Mouse (Mus musculus) brain, adult 2 months (tissue): ENCODE data around the gene Rgs3.

Experiments used
- DNase-seq: peaks from one replicate; pipeline ENCODE4 v3.0.0; 2011; ENCODE audit warnings: low read depth, low spot score

Gene Rgs3

GRCm38 (mm10) chr4:62720861-62721260, 161.2 kb downstream of the Rgs3 start:
- DNase-seq, result no peak

GRCm38 (mm10) chr4:62722021-62722426, 162.4 kb downstream of the Rgs3 start:
- no peak for DNase-seq

DNA sequence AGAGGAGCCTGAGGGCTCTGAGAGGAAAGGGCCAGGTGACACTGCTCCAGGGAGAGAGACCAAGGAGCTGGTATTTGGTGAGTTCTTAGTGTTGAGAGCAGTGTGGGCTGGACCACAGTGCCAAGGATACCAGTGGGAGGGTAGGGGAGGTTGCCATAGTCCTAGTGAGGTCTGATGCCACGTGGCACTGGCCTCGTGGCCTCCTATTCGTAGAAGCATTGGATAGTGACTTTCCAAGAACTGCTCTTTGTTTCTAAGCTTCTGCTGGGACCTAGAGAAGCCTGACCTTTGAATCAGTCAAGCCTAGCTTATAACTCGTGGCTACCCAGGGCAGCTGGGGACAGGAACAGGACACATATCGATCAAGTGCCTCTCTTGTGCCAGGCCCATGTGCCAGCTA, 164.1 kb downstream of the Rgs3 start:
- no peak for DNase-seq

GRCm38 (mm10) chr4:62726282-62726937, 166.8 kb downstream of the Rgs3 start:
- no peak for DNase-seq

GRCm38 (mm10) chr4:62727541-62728303, 168.1 kb downstream of the Rgs3 start:
- peak; percentile 69 for DNase-seq

GRCm38 (mm10) chr4:62728471-62728870, 168.8 kb downstream of the Rgs3 start:
- DNase-seq, result no peak

GRCm38 (mm10) chr4:62729191-62729590, 169.5 kb downstream of the Rgs3 start:
- no peak for DNase-seq

- DNase-seq, result no peak
Measured at GRCm38 (mm10) chr4:62729941-62730340, 170.3 kb downstream of the Rgs3 start.

DNA sequence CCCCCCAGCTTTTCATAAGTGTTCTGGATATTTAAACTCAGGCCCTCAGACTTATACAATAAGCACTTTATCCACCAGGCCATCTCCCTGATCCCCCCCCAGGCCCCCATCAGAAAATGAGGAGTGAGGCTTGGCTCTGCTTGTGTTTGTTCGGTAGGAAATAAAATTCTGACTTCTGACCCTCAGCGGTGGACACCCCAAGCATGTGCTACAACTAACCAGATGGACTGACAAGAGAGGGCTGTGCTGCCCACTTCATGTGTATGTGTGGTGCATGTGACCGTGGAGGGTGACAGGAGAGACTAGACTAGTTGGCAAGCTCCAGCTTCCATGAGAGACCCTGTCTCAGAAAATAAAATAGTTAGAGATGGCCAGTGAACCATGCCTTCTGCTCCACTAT, 171.2 kb downstream of the Rgs3 start:
- no peak for DNase-seq

- DNase-seq, result peak; percentile 39
Measured at GRCm38 (mm10) chr4:62731531-62732063, 171.9 kb downstream of the Rgs3 start.

DNA sequence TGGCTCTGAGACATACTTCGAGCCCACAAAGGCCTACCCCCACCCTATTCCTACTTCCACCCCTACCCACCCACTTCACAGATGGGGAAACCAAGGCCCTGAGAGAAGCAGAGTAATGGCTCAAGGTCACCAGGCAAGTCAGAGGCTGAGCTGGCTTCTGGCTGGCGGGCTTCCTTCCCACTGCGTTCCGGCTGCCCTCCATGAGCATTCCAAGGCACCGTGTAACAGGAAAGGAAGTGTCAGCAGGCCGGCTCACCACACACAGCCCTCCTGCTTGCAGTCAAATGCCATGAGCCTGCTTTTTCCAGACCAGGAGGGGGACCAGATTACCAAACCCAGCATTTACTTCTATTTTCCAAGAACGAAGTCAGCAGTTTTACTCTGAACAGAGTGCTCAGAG, 172.4 kb downstream of the Rgs3 start:
- DNase-seq, result no peak

GRCm38 (mm10) chr4:62732840-62733239, 173.2 kb downstream of the Rgs3 start:
- no peak for DNase-seq

DNA sequence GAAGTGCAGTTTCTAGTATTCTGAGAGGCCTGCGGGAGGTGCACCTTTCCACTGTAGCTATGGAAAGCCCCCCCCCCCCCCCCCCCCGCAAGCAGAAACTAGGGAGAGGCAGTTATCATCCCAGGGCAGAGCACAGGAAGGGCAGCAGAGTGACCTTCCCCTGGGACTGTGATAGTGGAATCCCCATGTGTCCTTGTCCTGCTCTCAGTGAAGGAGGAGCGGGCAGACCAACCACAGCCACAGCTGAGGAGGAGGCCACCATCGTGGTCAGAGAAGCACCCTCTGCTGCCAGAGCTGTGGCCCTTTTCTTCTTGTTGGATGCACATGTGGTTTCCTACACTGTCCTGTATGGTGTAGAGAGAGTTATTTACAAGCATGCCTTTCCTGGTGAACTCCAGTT, 174.3 kb downstream of the Rgs3 start:
- DNase-seq, result no peak

- no peak for DNase-seq
Measured at GRCm38 (mm10) chr4:62735291-62735690, 175.6 kb downstream of the Rgs3 start.

DNA sequence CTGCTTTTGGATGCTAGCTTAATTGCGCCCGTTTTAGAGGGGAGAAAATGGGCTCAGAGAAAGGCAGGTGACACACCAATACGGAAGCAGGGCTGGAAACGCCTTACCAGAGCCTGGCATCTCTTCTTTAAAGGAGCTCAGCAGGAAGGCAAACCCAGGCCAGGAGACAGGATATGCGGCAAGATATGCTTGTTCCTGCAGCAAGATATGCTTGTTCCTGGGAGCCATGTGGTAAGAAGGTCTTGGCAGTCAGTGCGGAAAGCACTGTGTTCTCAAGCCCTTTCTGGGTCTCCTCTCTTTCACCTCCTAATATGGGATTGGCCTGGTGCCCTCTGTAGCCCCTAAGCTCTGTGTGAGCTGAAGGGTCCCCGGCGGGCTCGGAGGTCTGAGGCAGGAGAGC, 176.2 kb downstream of the Rgs3 start:
- peak; percentile 74 for DNase-seq

- peak; percentile 60 for DNase-seq
Measured at GRCm38 (mm10) chr4:62736421-62736820, 176.8 kb downstream of the Rgs3 start.

DNA sequence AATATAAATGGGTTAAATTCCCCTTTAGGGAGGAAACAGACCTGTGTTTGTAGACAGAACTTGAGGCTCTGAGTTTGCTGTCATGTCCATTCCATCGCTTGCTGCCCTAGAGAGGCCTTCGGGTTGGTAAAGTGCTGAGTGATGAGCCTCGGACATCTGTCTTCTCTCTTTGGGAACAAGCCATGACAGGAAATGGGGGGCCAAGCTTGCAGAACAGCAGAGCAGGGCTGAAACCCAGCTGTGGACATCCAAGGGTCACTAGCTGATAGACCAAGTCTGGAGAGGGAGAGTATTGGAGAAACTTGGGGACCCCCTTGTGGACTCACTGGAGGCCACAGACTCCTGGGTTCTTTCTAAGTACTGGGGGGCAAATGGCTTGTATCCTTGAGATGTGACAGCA, 177.3 kb downstream of the Rgs3 start:
- no peak for DNase-seq

GRCm38 (mm10) chr4:62737983-62738695, 178.5 kb downstream of the Rgs3 start:
- DNase-seq, result peak; percentile 48

- DNase-seq, result no peak
Measured at GRCm38 (mm10) chr4:62738996-62739395, 179.3 kb downstream of the Rgs3 start.

GRCm38 (mm10) chr4:62739591-62739990, 179.9 kb downstream of the Rgs3 start:
- DNase-seq, result peak; percentile 49

DNA sequence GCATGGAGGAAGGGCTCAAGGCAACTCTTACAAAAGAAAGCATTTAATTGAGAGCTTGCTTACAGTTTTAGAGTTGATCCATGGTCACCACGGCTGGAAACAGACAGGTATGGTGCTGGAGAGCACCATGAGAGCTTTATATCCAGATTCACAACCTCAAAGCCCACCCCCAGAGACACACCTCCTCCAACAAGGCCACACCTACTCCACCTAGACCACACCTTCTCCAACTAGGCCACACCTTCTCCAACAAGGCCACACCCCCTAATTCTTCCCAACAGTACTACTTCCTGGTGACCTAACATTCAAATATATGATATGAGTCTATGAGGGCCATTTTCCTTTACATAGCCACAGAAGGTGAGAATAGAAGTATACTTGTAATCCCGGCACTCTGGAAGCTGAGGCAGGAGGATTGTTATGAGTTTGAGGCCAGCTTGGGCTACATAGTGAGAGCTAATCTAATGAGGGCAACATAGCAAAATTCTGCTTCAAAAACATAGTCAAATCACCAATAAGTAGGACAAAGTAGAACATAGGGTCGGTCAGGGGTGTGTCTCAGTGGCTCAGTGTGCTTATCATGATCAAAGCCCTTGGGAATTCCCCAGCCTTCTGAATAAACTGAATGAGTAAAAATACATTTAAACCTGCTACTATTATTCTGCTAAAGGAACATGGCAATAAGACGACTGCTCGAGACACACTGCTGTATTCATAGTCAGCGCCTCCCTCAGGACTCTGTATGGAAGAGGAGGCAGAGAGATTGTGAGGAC, 180.8 kb downstream of the Rgs3 start:
- DNase-seq, result no peak

DNA sequence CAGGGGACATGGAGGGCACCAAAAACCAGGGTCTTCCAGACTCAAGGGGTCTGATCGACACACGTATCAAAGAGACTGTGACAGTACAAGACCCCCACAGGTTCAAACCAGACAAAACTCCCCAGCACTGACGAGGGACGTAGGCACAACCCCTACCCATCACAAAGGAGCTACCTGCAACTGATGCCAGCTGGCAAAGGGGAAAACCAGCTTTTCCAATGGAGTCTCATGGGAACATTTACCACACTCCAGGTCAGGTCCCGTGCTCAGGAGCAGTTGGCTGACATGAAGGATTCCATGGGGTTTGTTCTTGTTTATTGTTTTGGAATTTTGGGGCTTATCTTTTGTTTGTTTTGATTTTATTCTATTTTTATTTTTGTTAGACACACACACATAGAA, 181.4 kb downstream of the Rgs3 start:
- no peak for DNase-seq
